Mouse (Mus musculus) embryonic facial prominence, embryonic 13.5 days (tissue): ENCODE measurements around the gene Alpk1. TPM values are rescaled to one million over a fixed set of nuclear protein-coding genes. Genes with fewer than 3 reads are reported as not detected.

ENCODE experiments used
- ATAC-seq: fragments of 200-750 bp; cut with Nextera tagmentation; 2 replicates; pipeline ENCODE4 v1.8.0; 2017; ENCODE audit warnings: low read depth; ENCODE audit not compliant: insufficient number of reproducible peaks, insufficient read depth, low FRiP score, low TSS enrichment
- H3K27ac ChIP-seq: fragments of 300-500 bp; sonication (generic); 2 replicates; pipeline ENCODE4 v1.5.1; 2015; ENCODE audit warnings: moderate library complexity, mild to moderate bottlenecking, inconsistent platforms
- H3K27me3 ChIP-seq: fragments of 300-500 bp; sonication (generic); 2 replicates; pipeline ENCODE4 v1.6.1; 2015; ENCODE audit warnings: mild to moderate bottlenecking, inconsistent platforms
- H3K36me3 ChIP-seq: fragments of 300-500 bp; sonication (generic); 2 replicates; pipeline ENCODE4 v1.6.1; 2015; ENCODE audit warnings: mild to moderate bottlenecking, inconsistent platforms
- H3K4me1 ChIP-seq: fragments of 300-500 bp; sonication (generic); 2 replicates; pipeline ENCODE4 v1.6.1; 2015; ENCODE audit warnings: inconsistent platforms
- H3K4me2 ChIP-seq: fragments of 300-500 bp; sonication (generic); 2 replicates; pipeline ENCODE4 v1.6.1; 2015; ENCODE audit warnings: moderate library complexity, mild to moderate bottlenecking, inconsistent platforms
- H3K4me3 ChIP-seq: fragments of 300-500 bp; sonication (generic); 2 replicates; pipeline ENCODE4 v1.5.1; 2015; ENCODE audit warnings: mild to moderate bottlenecking, inconsistent platforms
- H3K9ac ChIP-seq: fragments of 300-500 bp; sonication (generic); 2 replicates; pipeline ENCODE4 v1.6.1; 2015; ENCODE audit warnings: mild to moderate bottlenecking, inconsistent platforms
- H3K9me3 ChIP-seq: fragments of 300-500 bp; sonication (generic); 2 replicates; pipeline ENCODE4 v1.6.1; 2016; ENCODE audit warnings: inconsistent platforms
- WGBS: fragments of 180-500 bp; shearing (Covaris S2); methylation state at CpG from one replicate; pipeline ENCODE4 v1.1.7; 2015; ENCODE audit warnings: mixed read lengths; 5-methylcytosine and 5-hydroxymethylcytosine counted together
- polyA plus RNA-seq: library from polyadenylated mRNA; unstranded; fragments of >200 nt; fragmentation: Nextera tagmentation; extraction: Ambion mirVana; gene quantifications from 2 replicates; pipeline ENCODE4 v1.2.1, GENCODE M21; 2015

Alpk1 gene
- polyA plus RNA-seq, 1 experiment from 2014 or later: 2.3 TPM

GRCm38 (mm10) chr3:127757886-127758301, 22.4 kb downstream of the Alpk1 start:
- H3K4me1 ChIP-seq: no peaks in the 10 kb centered on the region
- H3K36me3 ChIP-seq: no peaks in the 10 kb centered on the region
- H3K4me2 ChIP-seq: no peak overlapping the region
- ATAC-seq: no peak
- H3K4me3 ChIP-seq: no peak overlapping the region
- no peak overlapping the region for H3K27ac ChIP-seq
- H3K9me3 ChIP-seq: no peaks in the 10 kb centered on the region
- no peak overlapping the region for H3K9ac ChIP-seq
- H3K27me3 ChIP-seq: peaks cover 41% of the 10 kb centered on the region

- Histone ChIP-seq H3K36me3 (no peaks in the 10 kb centered on the region), H3K4me1 (no peaks in the 10 kb centered on the region), H3K9me3 (0 out of 2 replicates have a peak, but pooled peaks cover 4% of the 10 kb centered on the region), H3K4me2 (no peak overlapping the region), H3K27ac (no peak overlapping the region), H3K4me3 (no peak overlapping the region), H3K27me3 (peaks cover 31% of the 10 kb centered on the region), H3K9ac (no peak overlapping the region)
- WGBS: 82% methylated on average over 6 of the region's 6 CpGs
- ATAC-seq: no peak
Measured at GRCm38 (mm10) chr3:127756458-127756857, 23.9 kb downstream of the Alpk1 start.

- Histone ChIP-seq H3K27me3 (peaks cover 59% of the 10 kb centered on the region), H3K9ac (no peak overlapping the region), H3K9me3 (0 out of 2 replicates have a peak, but pooled peaks cover 4% of the 10 kb centered on the region), H3K4me1 (peaks cover 30% of the 10 kb centered on the region), H3K36me3 (no peaks in the 10 kb centered on the region), H3K27ac (no peak overlapping the region), H3K4me2 (peak overlapping the region; percentile 53), H3K4me3 (0 out of 2 replicates have a peak overlapping the region, but pooled peaks have one; percentile 18)
- WGBS: 5% methylated on average over 12 of the region's 12 CpGs
- no peak for ATAC-seq
Measured at GRCm38 (mm10) chr3:127749981-127750562, 30.3 kb downstream of the Alpk1 start.

- H3K9ac ChIP-seq: no peak overlapping the region
- H3K4me3 ChIP-seq: peak overlapping the region; percentile 17
- peaks cover 67% of the 10 kb centered on the region for H3K27me3 ChIP-seq
- H3K27ac ChIP-seq: no peak overlapping the region
- peak overlapping the region; percentile 49 for H3K4me2 ChIP-seq
- no peak for ATAC-seq
- WGBS: 11% methylated on average over 9 of the region's 9 CpGs
- H3K36me3 ChIP-seq: no peaks in the 10 kb centered on the region
- 0 out of 2 replicates have a peak, but pooled peaks cover 4% of the 10 kb centered on the region for H3K9me3 ChIP-seq
- H3K4me1 ChIP-seq: peaks cover 30% of the 10 kb centered on the region
Measured at GRCm38 (mm10) chr3:127749266-127749665, 31.1 kb downstream of the Alpk1 start.

GRCm38 (mm10) chr3:127748644-127749043, 31.7 kb downstream of the Alpk1 start:
- ATAC-seq: no peak
- H3K4me2 ChIP-seq: no peak overlapping the region
- H3K36me3 ChIP-seq: no peaks in the 10 kb centered on the region
- H3K27ac ChIP-seq: no peak overlapping the region
- WGBS: 41% methylated on average over 4 of the region's 4 CpGs
- 0 out of 2 replicates have a peak, but pooled peaks cover 4% of the 10 kb centered on the region for H3K9me3 ChIP-seq
- H3K9ac ChIP-seq: no peak overlapping the region
- no peak overlapping the region for H3K4me3 ChIP-seq
- peaks cover 66% of the 10 kb centered on the region for H3K27me3 ChIP-seq
- H3K4me1 ChIP-seq: peaks cover 30% of the 10 kb centered on the region

- H3K4me3 ChIP-seq: no peak overlapping the region
- 0 out of 2 replicates have a peak, but pooled peaks cover 3% of the 10 kb centered on the region for H3K9me3 ChIP-seq
- peaks cover 64% of the 10 kb centered on the region for H3K27me3 ChIP-seq
- WGBS: 8% methylated on average over 16 of the region's 16 CpGs
- no peaks in the 10 kb centered on the region for H3K36me3 ChIP-seq
- H3K4me1 ChIP-seq: peaks cover 30% of the 10 kb centered on the region
- ATAC-seq: no peak
- no peak overlapping the region for H3K27ac ChIP-seq
- H3K4me2 ChIP-seq: 0 out of 2 replicates have a peak overlapping the region, but pooled peaks have one; percentile 18
- H3K9ac ChIP-seq: no peak overlapping the region
Measured at GRCm38 (mm10) chr3:127745911-127746640, 34.3 kb downstream of the Alpk1 start.

GRCm38 (mm10) chr3:127745504-127745903, 34.8 kb downstream of the Alpk1 start:
- Histone ChIP-seq H3K9ac (no peak overlapping the region), H3K27ac (no peak overlapping the region), H3K36me3 (no peaks in the 10 kb centered on the region), H3K4me1 (peaks cover 29% of the 10 kb centered on the region), H3K27me3 (peaks cover 58% of the 10 kb centered on the region), H3K4me3 (no peak overlapping the region), H3K4me2 (0 out of 2 replicates have a peak overlapping the region, but pooled peaks have one; percentile 18), H3K9me3 (0 out of 2 replicates have a peak, but pooled peaks cover 3% of the 10 kb centered on the region)
- 9% methylated on average over 6 of the region's 6 CpGs for WGBS
- no peak for ATAC-seq

- no peak for ATAC-seq
- WGBS: 76% methylated on average over 14 of the region's 14 CpGs
Measured at GRCm38 (mm10) chr3:127743614-127744365, 36.5 kb downstream of the Alpk1 start.

GRCm38 (mm10) chr3:127741473-127741872, 38.9 kb downstream of the Alpk1 start:
- WGBS: 96% methylated on average over 3 of the region's 3 CpGs
- Histone ChIP-seq H3K4me2 (no peak overlapping the region), H3K4me3 (no peak overlapping the region), H3K27me3 (peaks cover 23% of the 10 kb centered on the region), H3K4me1 (peaks cover 13% of the 10 kb centered on the region), H3K36me3 (no peaks in the 10 kb centered on the region), H3K9ac (no peak overlapping the region), H3K9me3 (0 out of 2 replicates have a peak, but pooled peaks cover 3% of the 10 kb centered on the region), H3K27ac (no peak overlapping the region)
- ATAC-seq: no peak

More at GRCm38 (mm10) chr3:127743614-127744365, 36.5 kb downstream of the Alpk1 start:
- 0 out of 2 replicates have a peak, but pooled peaks cover 3% of the 10 kb centered on the region for H3K9me3 ChIP-seq
- H3K36me3 ChIP-seq: no peaks in the 10 kb centered on the region
- no peak overlapping the region for H3K9ac ChIP-seq
- H3K4me1 ChIP-seq: peaks cover 15% of the 10 kb centered on the region
- no peak overlapping the region for H3K27ac ChIP-seq
- H3K27me3 ChIP-seq: peaks cover 44% of the 10 kb centered on the region
- no peak overlapping the region for H3K4me3 ChIP-seq
- no peak overlapping the region for H3K4me2 ChIP-seq

GRCm38 (mm10) chr3:127737876-127738275, 42.5 kb downstream of the Alpk1 start:
- Histone ChIP-seq H3K9me3 (0 out of 2 replicates have a peak, but pooled peaks cover 3% of the 10 kb centered on the region), H3K27ac (no peak overlapping the region), H3K27me3 (no peaks in the 10 kb centered on the region), H3K4me3 (no peak overlapping the region), H3K4me1 (no peaks in the 10 kb centered on the region), H3K4me2 (no peak overlapping the region), H3K9ac (no peak overlapping the region), H3K36me3 (no peaks in the 10 kb centered on the region)
- ATAC-seq: no peak
- WGBS: 90% methylated on average over 5 of the region's 5 CpGs

GRCm38 (mm10) chr3:127735395-127735794, 44.9 kb downstream of the Alpk1 start:
- H3K4me2 ChIP-seq: no peak overlapping the region
- no peaks in the 10 kb centered on the region for H3K9me3 ChIP-seq
- no peak overlapping the region for H3K9ac ChIP-seq
- no peak overlapping the region for H3K4me3 ChIP-seq
- H3K27me3 ChIP-seq: no peaks in the 10 kb centered on the region
- WGBS: 83% methylated on average over 3 of the region's 3 CpGs
- no peak overlapping the region for H3K27ac ChIP-seq
- no peaks in the 10 kb centered on the region for H3K4me1 ChIP-seq
- no peak for ATAC-seq
- no peaks in the 10 kb centered on the region for H3K36me3 ChIP-seq
